Mouse (Mus musculus) erythroblast, embryonic 14.5 days (primary cell): Measurements from ENCODE around the gene Tcp11l2. TPM values are rescaled to one million over a fixed set of nuclear protein-coding genes. Genes with fewer than 3 reads are reported as not detected.

Experiments used
- H3K27me3 ChIP-seq: 2 replicates; pipeline ENCODE4 v1.6.1; 2012; ENCODE audit warnings: inconsistent platforms; ENCODE audit not compliant: control insufficient read depth
- H3K36me3 ChIP-seq: 2 replicates; pipeline ENCODE4 v1.6.1; 2012; ENCODE audit warnings: mild to moderate bottlenecking, inconsistent platforms; ENCODE audit not compliant: control insufficient read depth
- H3K4me1 ChIP-seq: 2 replicates; pipeline ENCODE4 v1.6.1; 2012; ENCODE audit warnings: inconsistent platforms; ENCODE audit not compliant: control insufficient read depth
- H3K4me3 ChIP-seq: replicated peaks from 2 replicates; pipeline ENCODE3; 2012; ENCODE audit warnings: moderate library complexity, mild to moderate bottlenecking, inconsistent platforms
- H3K9me3 ChIP-seq: 2 replicates; pipeline ENCODE4 v1.6.1; 2012; ENCODE audit warnings: low read length, inconsistent platforms, mixed read lengths; ENCODE audit not compliant: control insufficient read depth
- GATA1 ChIP-seq: IDR thresholded peaks from 2 replicates; pipeline ENCODE4 v1.6.1; 2012; ENCODE audit warnings: low read length, inconsistent platforms, mixed read lengths
- TAL1 ChIP-seq: IDR thresholded peaks from 3 replicates; pipeline ENCODE4 v1.6.1; 2012; ENCODE audit warnings: low read length, inconsistent platforms, mixed read lengths
- polyA plus RNA-seq: library from polyadenylated mRNA; stranded (reverse); fragments of >175 nt; gene quantifications from 2 replicates; pipeline ENCODE4 v1.2.3, GENCODE M21; 2012

The Tcp11l2 gene
- polyA plus RNA-seq, 1 experiment: 0.63 TPM

GRCm38 (mm10) chr10:84590956-84591355, 14.5 kb downstream of the Tcp11l2 start:
- no peaks in the 10 kb centered on the region for H3K27me3 ChIP-seq
- H3K36me3 ChIP-seq: peaks cover 54% of the 10 kb centered on the region
- no peaks in the 10 kb centered on the region for H3K4me1 ChIP-seq
- H3K9me3 ChIP-seq: no peaks in the 10 kb centered on the region
- TF ChIP-seq TAL1 (no peak), GATA1 (no peak)
- no peak overlapping the region for H3K4me3 ChIP-seq

DNA sequence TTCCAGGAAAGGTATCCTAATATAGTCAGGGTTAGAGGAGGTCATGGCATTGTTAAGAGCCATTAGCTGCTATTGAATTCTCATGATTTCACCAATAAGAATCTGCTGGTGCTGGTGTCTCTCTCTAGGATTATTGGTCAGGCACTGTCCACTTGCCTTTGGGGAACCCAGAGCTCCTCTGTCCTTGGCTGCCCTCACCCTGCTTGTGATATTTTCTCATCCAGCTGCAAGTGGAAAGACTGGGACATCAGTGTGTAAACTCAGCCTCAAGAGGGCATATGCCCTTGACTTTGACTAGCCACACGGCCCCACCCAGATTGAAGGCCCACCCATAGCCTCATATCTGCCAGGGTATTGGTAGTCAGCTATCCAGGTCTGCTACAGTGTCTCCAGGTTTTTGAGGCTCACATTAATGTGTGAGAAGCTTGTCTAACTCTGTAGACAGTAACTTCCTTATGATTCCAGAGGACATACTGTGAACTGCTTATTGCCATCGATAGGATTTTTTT, 15.3 kb downstream of the Tcp11l2 start:
- no peaks in the 10 kb centered on the region for H3K4me1 ChIP-seq
- peaks cover 56% of the 10 kb centered on the region for H3K36me3 ChIP-seq
- no peak overlapping the region for H3K4me3 ChIP-seq
- TF ChIP-seq TAL1: no peak
- TF ChIP-seq GATA1: no peak
- no peaks in the 10 kb centered on the region for H3K27me3 ChIP-seq
- no peaks in the 10 kb centered on the region for H3K9me3 ChIP-seq

DNA sequence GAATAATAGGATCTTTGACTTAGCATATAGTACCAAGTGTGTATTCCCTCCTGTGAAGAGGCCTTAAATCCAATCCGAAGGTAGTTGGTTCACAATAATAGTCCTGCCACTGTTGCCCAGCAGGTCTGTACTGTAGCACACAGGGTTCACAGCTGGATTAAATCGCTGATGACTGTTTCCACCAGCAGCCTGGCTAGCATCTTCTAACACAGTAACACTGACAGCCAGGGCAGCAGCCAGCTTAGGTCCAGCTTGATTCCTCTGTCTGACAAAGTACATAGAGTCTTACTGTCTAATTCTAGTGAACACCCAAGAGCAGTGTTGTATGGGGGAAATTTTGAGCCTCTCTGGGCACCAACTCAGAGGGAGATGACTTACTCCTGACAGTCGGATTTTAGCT, 16.3 kb downstream of the Tcp11l2 start:
- H3K36me3 ChIP-seq: peaks cover 52% of the 10 kb centered on the region
- H3K4me1 ChIP-seq: no peaks in the 10 kb centered on the region
- no peaks in the 10 kb centered on the region for H3K9me3 ChIP-seq
- TF ChIP-seq GATA1: no peak
- no peak overlapping the region for H3K4me3 ChIP-seq
- no peaks in the 10 kb centered on the region for H3K27me3 ChIP-seq

DNA sequence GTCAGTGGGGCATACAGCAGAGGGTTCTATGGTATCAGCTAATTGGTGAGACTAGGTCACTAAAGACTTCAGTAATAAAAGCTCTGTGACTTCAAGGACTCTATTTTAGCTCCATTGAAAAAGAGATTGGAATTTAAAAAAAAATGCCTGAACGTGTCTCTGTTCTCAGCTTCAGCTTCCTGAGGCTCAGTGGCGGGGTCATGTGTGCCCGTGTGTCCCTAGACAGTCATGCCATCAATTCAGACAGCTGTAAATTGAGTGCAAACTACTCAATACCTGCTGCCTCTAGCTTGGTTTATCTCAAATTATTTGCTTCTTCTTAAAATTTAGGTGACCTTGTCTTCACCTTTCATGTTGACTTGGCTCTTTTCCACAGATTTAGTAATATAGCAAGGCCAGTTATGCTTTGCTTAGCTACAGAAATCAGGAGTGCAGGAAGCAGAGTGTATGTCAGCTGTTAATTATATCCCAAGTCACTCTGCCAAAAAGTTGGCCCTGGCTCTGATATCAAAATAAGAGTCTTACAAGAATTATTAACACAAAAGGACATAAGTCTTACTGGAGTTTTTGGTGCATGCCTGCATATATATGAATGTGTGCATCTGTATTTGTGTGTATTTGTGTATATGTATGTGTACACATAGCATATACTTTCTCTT, 20.8 kb downstream of the Tcp11l2 start:
- Histone ChIP-seq H3K27me3 (no peaks in the 10 kb centered on the region), H3K36me3 (peaks cover 26% of the 10 kb centered on the region), H3K4me1 (no peaks in the 10 kb centered on the region), H3K9me3 (no peaks in the 10 kb centered on the region), H3K4me3 (no peak overlapping the region)
- no peak for TF ChIP-seq GATA1
- TF ChIP-seq TAL1: no peak

DNA sequence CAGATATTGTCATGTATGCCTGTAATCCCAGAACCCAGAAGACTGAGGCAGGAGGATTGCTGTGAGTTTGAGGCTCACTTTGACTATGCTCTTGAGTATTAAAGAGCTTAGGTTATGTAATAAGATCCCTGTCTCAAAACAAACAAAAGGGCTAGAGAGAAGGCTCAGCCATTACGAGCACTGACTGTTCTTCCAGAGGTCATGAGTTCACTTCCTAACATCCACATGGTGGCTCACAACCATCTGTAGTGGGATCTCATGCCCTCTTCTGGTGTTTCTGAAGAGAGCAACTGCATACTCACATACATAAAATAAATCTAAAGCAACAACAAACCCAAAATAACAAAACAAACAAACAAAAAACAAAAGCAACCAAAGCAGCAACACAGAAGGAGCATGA, 21.7 kb downstream of the Tcp11l2 start:
- peaks cover 20% of the 10 kb centered on the region for H3K36me3 ChIP-seq
- H3K27me3 ChIP-seq: no peaks in the 10 kb centered on the region
- no peaks in the 10 kb centered on the region for H3K9me3 ChIP-seq
- no peak overlapping the region for H3K4me3 ChIP-seq
- H3K4me1 ChIP-seq: no peaks in the 10 kb centered on the region
- no peak for TF ChIP-seq GATA1

DNA sequence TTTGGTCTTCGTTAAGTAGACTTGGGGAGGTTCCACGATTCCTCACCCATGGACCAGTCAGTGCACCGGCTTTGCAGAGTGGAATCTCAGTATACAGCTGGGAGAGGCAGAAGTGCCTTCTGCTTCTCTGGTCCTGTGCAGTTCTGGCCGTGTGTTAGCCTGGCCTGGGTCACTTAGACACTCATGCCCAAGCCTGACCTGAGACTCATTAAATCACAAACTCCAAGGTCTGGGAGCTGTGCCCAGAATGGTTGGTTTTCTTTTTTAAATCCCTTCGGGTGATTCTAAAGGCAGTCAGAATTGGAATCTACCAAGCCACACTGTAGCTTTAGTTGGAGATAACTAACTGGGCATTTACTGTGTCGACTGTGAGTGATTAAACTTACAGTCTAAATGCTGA, 23.7 kb downstream of the Tcp11l2 start:
- no peak for TF ChIP-seq GATA1
- TF ChIP-seq TAL1: no peak

DNA sequence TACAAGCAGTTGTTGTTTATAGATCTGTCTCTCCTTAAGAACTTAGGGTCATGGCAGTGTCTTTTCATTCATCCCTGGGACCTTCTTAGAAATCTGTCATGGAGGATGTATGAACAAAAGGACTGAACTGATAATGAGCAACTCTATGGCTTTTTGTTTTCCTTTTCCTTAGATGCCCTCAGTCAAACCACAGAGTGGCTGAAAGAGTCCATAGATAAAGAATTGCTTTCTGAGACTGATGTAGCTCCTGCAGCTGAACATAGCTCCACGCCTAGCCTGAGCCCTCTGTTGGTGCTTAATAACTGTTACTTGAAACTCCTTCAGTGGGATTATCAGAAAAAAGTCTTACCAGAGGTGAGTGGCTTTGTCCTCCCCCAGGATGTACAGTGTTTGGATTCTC, 27.9 kb downstream of the Tcp11l2 start:
- H3K36me3 ChIP-seq: peaks cover 40% of the 10 kb centered on the region
- no peaks in the 10 kb centered on the region for H3K27me3 ChIP-seq
- H3K4me1 ChIP-seq: no peaks in the 10 kb centered on the region
- TF ChIP-seq GATA1: no peak
- TF ChIP-seq TAL1: no peak
- no peaks in the 10 kb centered on the region for H3K9me3 ChIP-seq
- no peak overlapping the region for H3K4me3 ChIP-seq

More for the DNA sequence above, 23.7 kb downstream of the Tcp11l2 start:
- no peaks in the 10 kb centered on the region for H3K4me1 ChIP-seq
- no peaks in the 10 kb centered on the region for H3K27me3 ChIP-seq
- H3K9me3 ChIP-seq: no peaks in the 10 kb centered on the region
- no peak overlapping the region for H3K4me3 ChIP-seq
- H3K36me3 ChIP-seq: peaks cover 31% of the 10 kb centered on the region

GRCm38 (mm10) chr10:84608361-84608760, 31.9 kb downstream of the Tcp11l2 start:
- H3K36me3 ChIP-seq: peaks cover 62% of the 10 kb centered on the region
- TF ChIP-seq TAL1 (no peak), GATA1 (no peak)
- peaks cover 4% of the 10 kb centered on the region; the same call in 1 of the 2 replicates for H3K4me1 ChIP-seq
- H3K4me3 ChIP-seq: no peak overlapping the region
- no peaks in the 10 kb centered on the region for H3K9me3 ChIP-seq
- H3K27me3 ChIP-seq: no peaks in the 10 kb centered on the region

- peaks cover 57% of the 10 kb centered on the region for H3K36me3 ChIP-seq
- H3K4me3 ChIP-seq: no peak overlapping the region
- H3K9me3 ChIP-seq: no peaks in the 10 kb centered on the region
- TF ChIP-seq GATA1: no peak
- no peak for TF ChIP-seq TAL1
- peaks cover 10% of the 10 kb centered on the region for H3K4me1 ChIP-seq
- no peaks in the 10 kb centered on the region for H3K27me3 ChIP-seq
These were observed 33.9 kb downstream of the Tcp11l2 start for GRCm38 (mm10) chr10:84610324-84610723.

- no peak for TF ChIP-seq TAL1
- TF ChIP-seq GATA1: no peak
- Histone ChIP-seq H3K4me3 (no peak overlapping the region), H3K36me3 (peaks cover 54% of the 10 kb centered on the region), H3K4me1 (peaks cover 11% of the 10 kb centered on the region), H3K9me3 (no peaks in the 10 kb centered on the region), H3K27me3 (no peaks in the 10 kb centered on the region)
These were observed 34.4 kb downstream of the Tcp11l2 start for GRCm38 (mm10) chr10:84610783-84611182.
